Mouse (Mus musculus): Measurements from ENCODE around the gene Fstl3. TPM values are rescaled to one million over a fixed set of nuclear protein-coding genes. Genes with fewer than 3 reads are reported as not detected.
A peak's percentile ranks its signal among the peaks of the same experiment; 100 is the strongest.

The Fstl3 gene
- total RNA-seq, 2 experiments from 2014 or later, result 1.7 to 2.2 TPM

GRCm38 (mm10) chr10:79803716-79804323 lies 26.7 kb downstream of the Fstl3 start:
- intact Hi-C loops (cut with DNase I), result no loop called here
- DNase-seq (ENCODE audit: low spot score in 2 of 2), result peak; percentile 94 to 96

DNA sequence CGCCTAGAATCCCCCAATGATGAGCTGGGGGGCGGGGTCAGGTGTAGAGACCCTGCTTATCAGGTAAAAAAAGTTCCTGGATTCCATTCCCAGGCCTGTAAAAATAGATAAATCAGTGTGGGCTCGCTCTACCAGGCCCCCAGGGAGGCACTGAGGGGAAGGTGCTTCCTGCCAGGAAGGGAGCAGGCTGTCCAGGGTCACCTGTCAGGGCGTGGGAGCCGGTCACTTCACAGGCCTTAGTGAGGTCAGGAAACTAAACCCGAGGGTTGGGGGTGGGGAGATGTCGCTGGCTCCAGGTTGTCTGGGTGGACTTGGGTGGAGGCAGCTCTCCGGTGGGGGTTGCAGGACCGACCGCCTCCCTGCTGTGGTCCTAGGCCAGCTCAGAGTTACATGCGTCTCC lies 28.6 kb downstream of the Fstl3 start:
- intact Hi-C loops (cut with DNase I), result no loop called here
- DNase-seq (ENCODE audit: low spot score in 2 of 2), result no peak

GRCm38 (mm10) chr10:79806331-79806730 lies 29.3 kb downstream of the Fstl3 start:
- intact Hi-C loops (cut with DNase I), result no loop called here
- no peak for DNase-seq (ENCODE audit: low spot score in 2 of 2)

DNA sequence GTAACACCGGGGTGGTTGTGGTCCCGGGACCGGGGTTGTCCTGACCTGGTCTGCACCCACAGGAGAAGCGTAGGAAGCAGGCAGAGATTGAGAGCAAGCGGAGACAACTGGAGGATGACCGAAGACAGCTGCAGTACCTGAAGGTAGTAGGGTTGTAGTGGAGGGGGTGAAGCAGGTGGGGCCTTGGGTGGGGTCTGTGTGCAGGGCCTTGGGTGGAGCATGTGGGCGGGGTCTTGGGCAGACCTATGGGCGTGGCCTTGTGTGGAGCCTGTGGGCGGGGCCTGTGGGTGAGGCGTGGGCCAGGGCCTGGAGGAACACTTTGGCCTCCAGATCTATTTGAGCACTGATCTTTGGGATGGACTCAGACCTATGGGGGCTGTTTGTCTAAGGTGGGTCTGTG lies 29.9 kb downstream of the Fstl3 start:
- intact Hi-C loops (cut with DNase I), result no loop called here
- DNase-seq (ENCODE audit: low spot score in 2 of 2), result no peak

DNA sequence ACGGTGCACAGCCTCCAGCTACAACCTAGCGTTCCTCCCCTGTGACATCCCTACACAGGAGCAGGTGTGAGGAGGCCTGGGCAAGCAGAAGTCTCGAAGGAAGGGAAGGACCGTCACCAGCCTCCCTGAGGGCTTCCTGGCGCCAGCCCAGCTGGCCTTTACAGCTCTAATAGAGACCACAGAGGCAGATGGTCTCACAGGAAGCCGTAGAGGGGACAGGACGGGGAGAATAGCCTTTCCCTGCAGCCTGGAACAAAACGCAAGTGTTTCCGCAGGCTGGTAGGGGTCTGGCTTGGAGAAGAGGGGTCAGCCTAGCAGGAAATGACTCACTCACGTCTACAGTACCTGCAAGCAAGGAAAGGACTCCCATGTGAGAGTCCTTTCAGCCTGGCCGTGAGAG lies 30.8 kb downstream of the Fstl3 start:
- no peak for DNase-seq (ENCODE audit: low spot score in 2 of 2)
- intact Hi-C loops (cut with DNase I), result no loop called here

- intact Hi-C loops (cut with DNase I), result no loop called here
- DNase-seq (ENCODE audit: low spot score in 2 of 2), result no peak
Measured at GRCm38 (mm10) chr10:79808728-79809127, 31.7 kb downstream of the Fstl3 start.

DNA sequence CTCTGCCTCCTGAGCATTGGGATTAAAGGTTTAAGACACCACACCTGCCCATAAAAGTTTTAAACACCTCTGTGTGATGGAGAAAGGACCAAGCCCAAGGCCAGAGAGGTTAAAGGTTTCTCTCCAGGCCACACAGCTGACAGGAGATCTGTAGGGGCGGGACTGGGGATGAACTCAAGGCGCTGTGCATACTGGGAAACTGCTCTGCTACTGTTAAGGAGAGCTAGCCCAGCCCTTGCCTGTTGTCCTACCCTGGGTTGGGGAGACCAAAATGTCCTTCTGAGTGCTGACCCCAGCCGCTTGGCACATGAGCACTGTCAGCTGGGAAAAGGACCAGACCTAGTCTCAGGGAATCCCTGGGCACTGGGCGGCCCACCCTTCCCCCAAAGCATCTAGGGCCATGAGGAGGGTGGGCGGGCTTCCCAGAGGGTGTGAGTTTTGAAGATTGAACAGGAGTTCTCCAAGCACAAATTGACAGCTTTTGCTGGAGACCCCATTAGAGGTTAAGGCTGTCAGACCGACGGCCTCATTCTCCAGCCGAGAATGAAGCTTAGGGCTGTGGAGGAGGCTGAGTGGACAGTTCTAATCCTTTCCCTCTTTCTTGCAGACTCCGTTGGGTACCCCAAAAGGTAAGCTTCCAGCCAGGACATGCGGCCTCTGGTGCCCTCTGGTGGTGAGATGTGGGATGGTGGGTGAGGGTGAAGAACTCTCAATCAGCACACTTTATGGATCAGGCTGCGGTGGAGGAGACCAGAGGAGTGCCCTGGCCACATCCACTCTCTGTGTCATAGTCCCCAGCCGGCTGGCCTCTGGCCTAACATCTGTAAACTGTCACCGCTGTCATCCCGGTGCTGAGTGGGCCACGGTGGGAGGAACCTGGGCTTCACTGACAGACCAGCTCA lies 34.9 kb downstream of the Fstl3 start:
- intact Hi-C loops (cut with DNase I), result loop anchor here (1.0 to 5.0 kb wide), 2 partner anchors 19 to 35 kb away; partner anchors contain the start of genes Fstl3 and Palm
- peak; percentile 80 to 88 for DNase-seq (ENCODE audit: low spot score in 2 of 2)

DNA sequence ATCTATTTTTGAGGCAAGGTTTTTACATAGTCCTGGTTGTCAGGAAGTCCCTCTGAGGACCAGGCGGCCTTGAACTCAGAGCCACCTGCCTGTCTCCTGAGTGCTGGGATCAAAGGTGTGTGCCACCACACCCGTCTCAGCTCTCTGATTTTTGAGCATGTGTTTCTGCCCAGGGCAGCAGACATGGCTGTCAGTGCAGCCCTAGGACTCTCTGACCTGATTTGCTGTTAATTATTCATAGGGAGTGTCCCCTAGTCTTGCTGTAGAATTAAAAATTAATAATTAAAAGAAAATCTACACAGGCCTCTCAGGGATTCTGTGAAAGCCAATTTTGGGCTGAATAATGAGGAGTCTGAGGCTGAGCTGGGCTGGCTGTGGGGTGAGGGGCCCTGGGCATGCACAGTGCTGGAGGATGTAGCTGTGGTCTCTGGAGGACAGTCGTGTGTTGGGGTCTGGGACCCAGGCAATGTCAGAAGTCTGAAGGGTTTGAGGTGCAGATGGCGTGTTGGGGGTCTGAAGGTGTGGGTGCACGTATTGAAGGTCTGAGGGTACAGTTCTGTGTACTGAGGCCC lies 37.3 kb downstream of the Fstl3 start:
- intact Hi-C loops (cut with DNase I), result loop anchor here (5.0 kb wide), 1 partner anchor 37 kb away; the partner anchor contains the start of gene Fstl3
- no peak for DNase-seq (ENCODE audit: low spot score in 2 of 2)

DNA sequence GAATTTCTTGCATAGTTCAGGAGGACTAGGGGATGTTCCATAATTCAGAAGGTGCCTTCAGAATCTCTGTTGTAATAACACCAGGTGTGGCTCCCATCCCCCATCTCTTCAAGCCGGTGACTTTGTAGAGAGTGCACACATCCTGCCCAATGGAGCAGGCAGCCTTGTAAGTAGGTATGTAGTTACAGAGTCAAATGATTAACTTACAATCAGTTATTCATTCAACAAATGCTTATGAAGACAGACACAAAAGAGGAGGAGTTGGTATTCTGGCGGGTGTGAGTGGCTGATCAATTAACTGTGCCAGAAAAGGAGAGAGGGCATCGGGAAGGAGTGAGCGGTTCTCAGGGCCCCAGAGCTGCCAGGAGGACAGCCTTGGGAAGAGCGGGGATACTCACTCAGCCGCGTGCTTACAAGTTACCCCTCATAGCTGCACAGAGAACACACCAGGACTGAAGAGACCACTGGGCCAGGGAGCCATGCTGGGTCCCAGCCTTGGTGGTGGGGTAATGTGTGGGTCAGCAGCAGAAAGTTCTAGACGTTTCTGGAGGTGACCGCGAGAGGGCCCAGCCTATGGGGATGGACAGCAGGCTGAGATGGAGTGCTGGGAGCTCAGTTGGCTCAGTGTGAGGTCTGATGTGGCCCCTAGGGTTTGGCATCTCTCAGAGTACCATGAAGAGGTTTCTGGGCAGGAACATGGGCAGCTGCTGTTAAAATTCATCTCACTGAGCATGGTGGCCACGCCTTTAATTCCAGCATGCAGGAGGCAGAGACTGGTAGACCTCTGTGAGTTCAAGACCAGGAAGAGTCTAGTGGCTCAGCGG lies 38.8 kb downstream of the Fstl3 start:
- no peak for DNase-seq (ENCODE audit: low spot score in 2 of 2)
- intact Hi-C loops (cut with DNase I), result no loop called here

DNA sequence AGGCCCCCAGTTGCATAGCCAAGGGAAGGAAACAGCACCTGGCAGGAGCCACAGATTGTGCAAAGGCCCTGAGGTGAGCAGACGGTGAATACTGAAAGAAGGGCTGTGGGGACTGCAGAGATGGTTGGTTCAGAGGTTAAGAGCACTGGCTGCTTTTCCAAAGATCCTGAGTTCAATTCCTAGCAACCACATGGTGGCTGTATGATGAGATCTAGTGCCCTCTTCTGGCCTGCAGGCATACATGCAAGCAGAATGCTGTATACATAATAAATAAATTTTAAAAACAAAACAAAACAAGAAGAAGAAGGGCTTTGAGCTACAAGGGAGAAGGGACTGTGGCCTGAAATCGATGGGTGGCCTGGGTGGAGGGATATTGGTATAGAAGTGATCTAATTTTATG lies 40.0 kb downstream of the Fstl3 start:
- intact Hi-C loops (cut with DNase I), result no loop called here
- no peak for DNase-seq (ENCODE audit: low spot score in 2 of 2)

DNA sequence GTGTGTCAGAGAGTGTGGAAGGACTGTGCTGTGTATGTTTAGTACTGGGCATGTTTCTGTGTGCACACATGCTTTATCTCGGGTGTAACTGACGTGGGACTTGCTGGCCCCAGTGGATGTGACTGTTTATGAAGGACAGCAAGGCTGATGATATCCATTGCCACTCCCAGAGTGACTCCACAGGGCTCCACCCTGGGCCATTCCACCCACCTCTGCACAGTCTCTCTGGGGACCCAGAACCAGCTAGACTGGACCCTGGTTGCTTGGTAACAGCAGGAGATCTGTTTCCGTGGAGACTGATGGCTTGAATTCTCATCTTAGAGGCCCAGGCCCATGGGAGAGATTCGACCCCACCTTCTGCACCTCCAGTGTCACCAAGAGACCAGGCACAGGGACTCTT lies 41.2 kb downstream of the Fstl3 start:
- intact Hi-C loops (cut with DNase I), result no loop called here
- DNase-seq (ENCODE audit: low spot score in 2 of 2), result no peak

GRCm38 (mm10) chr10:79819606-79820005 lies 42.5 kb downstream of the Fstl3 start:
- intact Hi-C loops (cut with DNase I), result no loop called here
- no peak for DNase-seq (ENCODE audit: low spot score in 2 of 2)

DNA sequence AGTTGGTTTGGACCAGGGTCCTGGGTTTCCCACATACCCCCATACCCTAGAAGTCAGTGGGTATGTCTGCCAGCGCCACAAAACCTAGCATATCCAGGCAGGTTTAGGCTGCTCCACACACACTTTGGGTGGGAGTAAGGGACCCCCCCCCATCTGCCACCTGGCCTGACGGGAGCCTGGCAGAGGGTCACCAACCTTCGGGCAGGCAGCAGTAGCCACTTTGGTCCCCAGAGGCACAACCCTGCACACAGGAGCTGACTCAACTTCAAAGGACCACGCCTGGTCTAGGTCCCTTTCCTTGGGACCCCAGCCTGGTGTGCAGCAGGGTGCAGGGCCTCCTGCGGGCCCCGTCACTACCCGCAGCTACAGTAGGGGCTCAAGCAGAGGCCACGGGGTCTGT lies 43.2 kb downstream of the Fstl3 start:
- intact Hi-C loops (cut with DNase I), result no loop called here
- DNase-seq (ENCODE audit: low spot score in 2 of 2), result no peak

DNA sequence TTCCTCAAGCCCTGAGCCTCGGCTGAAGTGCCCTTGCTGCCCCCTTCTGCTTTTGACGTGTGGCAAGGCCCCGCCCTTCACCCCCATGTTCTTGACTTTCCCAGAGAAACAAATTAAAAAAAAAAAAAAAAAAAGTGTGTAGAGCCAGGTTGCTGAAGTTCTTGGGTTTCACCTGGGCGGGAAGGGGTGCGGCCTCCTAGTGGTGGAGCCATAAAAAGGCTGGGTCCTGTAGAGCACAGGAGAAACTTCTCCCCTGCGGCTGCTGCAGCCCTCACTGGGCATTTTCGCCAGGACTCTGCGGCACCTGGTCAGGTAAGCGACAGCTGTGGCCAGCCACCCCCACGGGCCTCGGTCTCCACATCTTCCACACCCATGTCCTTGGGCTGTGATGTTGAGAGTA lies 43.7 kb downstream of the Fstl3 start, which contains the start of gene Misp:
Misp (plus strand) TSS at position 208 of the 400 bp plus-strand sequence.
- intact Hi-C loops (cut with DNase I), result no loop called here
- no peak for DNase-seq (ENCODE audit: low spot score in 2 of 2)

- intact Hi-C loops (cut with DNase I), result no loop called here
Measured at GRCm38 (mm10) chr10:79821731-79822130, 44.7 kb downstream of the Fstl3 start.

GRCm38 (mm10) chr10:79822372-79822771 lies 45.3 kb downstream of the Fstl3 start:
- DNase-seq (ENCODE audit: low spot score in 2 of 2), result no peak
- intact Hi-C loops (cut with DNase I), result no loop called here

More at GRCm38 (mm10) chr10:79821731-79822130, 44.7 kb downstream of the Fstl3 start:
- DNase-seq (ENCODE audit: low spot score in 2 of 2), result no peak

DNA sequence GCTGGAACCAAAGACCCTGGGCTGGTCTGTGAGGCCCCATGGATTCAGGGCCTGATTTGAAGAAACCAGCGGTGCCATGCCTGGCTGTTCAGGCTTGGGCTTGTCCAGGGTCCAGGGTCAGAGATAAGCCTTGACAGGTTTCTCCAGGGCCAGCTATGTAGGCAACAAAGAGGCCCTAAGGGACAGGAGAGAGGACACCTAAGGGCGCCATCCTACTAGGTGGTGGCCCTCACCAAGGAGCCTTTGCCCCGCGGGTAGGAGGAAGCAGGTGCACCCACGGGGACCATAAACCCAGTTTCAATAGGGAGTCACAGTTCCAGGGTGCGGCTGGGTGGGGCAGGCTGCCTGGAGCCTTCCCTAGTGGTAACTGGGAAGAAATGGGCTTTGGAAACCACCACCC lies 45.9 kb downstream of the Fstl3 start:
- intact Hi-C loops (cut with DNase I), result no loop called here
- DNase-seq (ENCODE audit: low spot score in 2 of 2), result no peak

DNA sequence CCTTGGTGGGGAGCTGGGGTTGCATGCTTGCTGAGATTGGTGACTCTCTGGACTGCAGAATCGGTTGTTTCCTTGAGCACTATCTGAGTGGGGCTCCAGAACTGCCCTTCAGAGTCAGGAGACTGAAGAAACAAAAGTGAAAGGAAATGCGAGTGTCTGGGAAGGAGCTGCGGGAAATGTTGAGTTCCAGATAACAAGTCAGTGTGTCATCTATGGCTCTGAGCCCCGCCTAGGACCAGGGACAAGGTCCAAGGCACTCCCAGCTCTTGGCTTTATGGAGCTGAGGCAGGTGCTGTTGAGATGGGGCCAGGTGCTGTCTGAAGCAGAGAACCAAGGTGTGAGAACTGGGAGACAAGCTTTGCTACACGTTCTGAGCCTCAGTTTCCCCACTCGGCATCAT lies 47.3 kb downstream of the Fstl3 start:
- intact Hi-C loops (cut with DNase I), result no loop called here
- no peak for DNase-seq (ENCODE audit: low spot score in 2 of 2)

- DNase-seq (ENCODE audit: low spot score in 2 of 2), result no peak
- intact Hi-C loops (cut with DNase I), result loop anchor here (5.0 kb wide), 1 partner anchor 51 kb away; no protein-coding TSS in a partner anchor
Measured at GRCm38 (mm10) chr10:79831583-79831982, 54.5 kb downstream of the Fstl3 start.
